Mouse (Mus musculus): ENCODE results near the gene Twist1. TPM values are rescaled to one million over a fixed set of nuclear protein-coding genes. Genes with fewer than 3 reads are reported as not detected.

The Twist1 gene
- total and polyA plus RNA-seq, 3 experiments, result not detected

DNA sequence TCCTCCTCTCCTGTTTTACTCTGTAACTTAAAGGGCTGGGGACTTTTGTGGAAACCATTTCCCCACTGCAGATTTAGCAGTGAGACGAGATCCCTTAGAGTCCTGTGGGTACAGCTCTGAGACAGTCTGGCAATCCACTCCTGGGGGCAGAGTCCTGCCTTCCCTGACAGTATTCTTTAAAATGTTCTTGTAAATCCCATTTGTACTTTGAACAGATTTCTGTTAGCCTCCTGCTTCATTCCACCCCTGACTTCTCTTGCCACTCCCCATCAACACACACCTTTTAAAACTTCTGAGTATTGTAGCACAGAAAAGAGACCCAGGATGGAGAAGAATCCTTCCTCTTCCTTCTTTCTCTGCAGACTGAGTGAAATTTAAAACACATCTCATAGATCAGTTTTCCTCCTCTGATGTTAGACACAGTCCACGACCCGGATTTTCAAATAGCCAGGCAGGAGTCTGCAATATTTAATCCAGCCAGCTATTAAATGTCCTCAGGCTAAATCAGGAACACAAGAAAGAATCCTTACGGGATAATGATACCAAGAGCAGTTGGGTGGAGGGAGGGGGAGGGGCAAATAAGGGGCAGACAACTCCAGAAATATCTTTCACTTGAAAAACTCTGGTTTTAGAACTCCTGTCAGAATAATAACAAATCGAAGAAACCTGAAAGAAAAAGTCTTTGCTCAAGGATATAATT, 8.3 kb downstream of the Twist1 start:
- Histone ChIP-seq H3K36me3 (replicated peaks) (no peaks in the 10 kb centered on the region), H3K27me3 (ENCODE audit: insufficient read depth, low read length) (peaks cover 11% of the 10 kb centered on the region; the same call in 1 of the 2 replicates), H3K4me3 (ENCODE audit: low read depth, low read length) (no peak overlapping the region), H3K9me3 (replicated peaks) (peaks cover 37% of the 10 kb centered on the region), H3K4me1 (ENCODE audit: insufficient read depth, low read depth, low read length) (no peaks in the 10 kb centered on the region)
- no peak for DNase-seq (ENCODE audit: low spot score)
- TF ChIP-seq GATA2 (IDR thresholded peaks at IDR 0.05; ENCODE audit: borderline replicate concordance, low read depth, low read length) (no peak), POLR2AphosphoS5 (IDR thresholded peaks at IDR 0.05; ENCODE audit: insufficient replicate concordance, low read depth, low read length) (no peak), TAL1 (conservative IDR thresholded peaks at IDR 0.05; ENCODE audit: low read depth, low read length) (no peak), CTCF (IDR thresholded peaks at IDR 0.05; ENCODE audit: low read depth, low read length) (no peak), GATA1 (IDR thresholded peaks at IDR 0.05; ENCODE audit: borderline replicate concordance, low read length) (no peak)
- no peak for ATAC-seq (ENCODE audit: extremely low read depth, insufficient number of reproducible peaks, low FRiP score, poor library complexity, severe bottlenecking)

DNA sequence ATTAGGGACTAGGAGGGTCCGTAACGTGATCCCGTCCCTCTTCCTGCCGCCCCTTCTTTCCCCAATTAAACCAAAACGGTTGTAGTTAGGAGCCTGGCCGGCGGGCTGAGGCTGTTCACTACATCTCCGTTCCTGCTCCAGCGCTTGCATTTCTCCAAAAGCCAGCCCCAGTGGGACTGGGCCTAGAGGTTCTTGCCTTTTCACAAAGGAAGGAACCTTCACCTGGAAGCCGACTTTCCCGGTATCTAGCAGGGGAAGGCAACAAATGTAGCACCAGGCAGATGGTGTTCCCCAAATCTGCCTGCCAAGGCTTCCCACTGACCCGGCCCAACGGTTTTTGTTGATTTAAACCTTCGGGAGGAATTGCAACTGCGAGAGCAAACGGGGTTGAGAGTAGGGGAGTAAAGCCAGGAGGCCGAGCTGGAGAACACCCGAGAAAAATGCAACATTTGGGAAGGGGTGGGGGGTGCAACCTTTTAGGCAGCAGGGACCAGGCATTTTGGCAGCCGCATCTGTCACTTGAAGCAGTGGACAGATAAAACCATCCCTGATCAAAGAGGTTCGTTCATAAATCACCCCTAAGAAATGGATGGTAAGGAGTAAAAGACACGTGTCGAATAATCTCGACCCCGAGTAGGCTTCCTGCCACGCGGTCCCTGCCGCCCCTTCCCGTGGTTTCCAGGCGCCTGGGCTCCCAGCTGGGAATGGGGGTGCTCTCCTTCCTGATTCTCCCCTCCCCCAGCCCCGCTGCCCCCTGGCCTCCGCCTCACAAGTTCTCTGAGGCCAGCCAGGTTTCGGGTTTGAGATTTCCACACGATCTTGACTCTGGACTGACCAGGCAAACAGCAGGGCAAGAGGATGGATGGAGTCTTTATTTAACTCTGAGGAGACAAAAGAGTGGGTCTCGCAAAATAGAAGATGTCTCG, 9.3 kb downstream of the Twist1 start:
- Histone ChIP-seq H3K27me3 (ENCODE audit: insufficient read depth, low read length) (peaks cover 11% of the 10 kb centered on the region; the same call in 1 of the 2 replicates), H3K4me3 (ENCODE audit: low read depth, low read length) (no peak overlapping the region), H3K9me3 (replicated peaks) (peaks cover 37% of the 10 kb centered on the region), H3K36me3 (replicated peaks) (no peaks in the 10 kb centered on the region), H3K4me1 (ENCODE audit: insufficient read depth, low read depth, low read length) (no peaks in the 10 kb centered on the region)
- TF ChIP-seq CTCF (IDR thresholded peaks at IDR 0.05; ENCODE audit: low read depth, low read length) (no peak), GATA2 (IDR thresholded peaks at IDR 0.05; ENCODE audit: borderline replicate concordance, low read depth, low read length) (no peak), POLR2AphosphoS5 (IDR thresholded peaks at IDR 0.05; ENCODE audit: insufficient replicate concordance, low read depth, low read length) (no peak), TAL1 (conservative IDR thresholded peaks at IDR 0.05; ENCODE audit: low read depth, low read length) (no peak), GATA1 (IDR thresholded peaks at IDR 0.05; ENCODE audit: borderline replicate concordance, low read length) (no peak)
- DNase-seq (ENCODE audit: low spot score) (no peak), ATAC-seq (ENCODE audit: extremely low read depth, insufficient number of reproducible peaks, low FRiP score, poor library complexity, severe bottlenecking) (no peak)

DNA sequence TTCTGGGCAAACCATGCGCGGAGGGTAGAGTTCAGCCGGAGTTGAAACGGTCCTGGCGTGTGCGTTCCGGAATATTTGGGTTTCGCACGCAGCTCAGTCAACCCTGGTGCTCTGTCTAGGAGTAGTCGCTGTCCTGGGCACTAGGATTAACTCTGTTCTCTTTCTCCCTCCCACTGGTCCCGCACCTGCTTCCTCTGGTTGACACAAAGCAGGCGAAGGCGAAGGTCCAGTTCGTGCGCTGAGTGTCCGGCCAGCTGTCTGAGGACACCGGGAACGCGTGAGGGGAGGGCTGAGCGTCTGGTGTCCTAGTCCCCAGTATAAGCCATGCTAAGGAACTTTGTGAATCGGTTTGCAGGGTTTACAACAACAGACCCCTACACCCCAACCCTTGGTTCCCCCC, 10.0 kb downstream of the Twist1 start:
- Histone ChIP-seq H3K9me3 (replicated peaks) (peaks cover 33% of the 10 kb centered on the region), H3K4me1 (ENCODE audit: insufficient read depth, low read depth, low read length) (no peaks in the 10 kb centered on the region), H3K4me3 (ENCODE audit: low read depth, low read length) (no peak overlapping the region), H3K27me3 (ENCODE audit: insufficient read depth, low read length) (peaks cover 11% of the 10 kb centered on the region; the same call in 1 of the 2 replicates), H3K36me3 (replicated peaks) (no peaks in the 10 kb centered on the region)
- TF ChIP-seq GATA1 (IDR thresholded peaks at IDR 0.05; ENCODE audit: borderline replicate concordance, low read length) (no peak), POLR2AphosphoS5 (IDR thresholded peaks at IDR 0.05; ENCODE audit: insufficient replicate concordance, low read depth, low read length) (no peak), TAL1 (conservative IDR thresholded peaks at IDR 0.05; ENCODE audit: low read depth, low read length) (no peak), GATA2 (IDR thresholded peaks at IDR 0.05; ENCODE audit: borderline replicate concordance, low read depth, low read length) (no peak), CTCF (IDR thresholded peaks at IDR 0.05; ENCODE audit: low read depth, low read length) (no peak)
- DNase-seq (ENCODE audit: low spot score) (no peak), ATAC-seq (ENCODE audit: extremely low read depth, insufficient number of reproducible peaks, low FRiP score, poor library complexity, severe bottlenecking) (no peak)

DNA sequence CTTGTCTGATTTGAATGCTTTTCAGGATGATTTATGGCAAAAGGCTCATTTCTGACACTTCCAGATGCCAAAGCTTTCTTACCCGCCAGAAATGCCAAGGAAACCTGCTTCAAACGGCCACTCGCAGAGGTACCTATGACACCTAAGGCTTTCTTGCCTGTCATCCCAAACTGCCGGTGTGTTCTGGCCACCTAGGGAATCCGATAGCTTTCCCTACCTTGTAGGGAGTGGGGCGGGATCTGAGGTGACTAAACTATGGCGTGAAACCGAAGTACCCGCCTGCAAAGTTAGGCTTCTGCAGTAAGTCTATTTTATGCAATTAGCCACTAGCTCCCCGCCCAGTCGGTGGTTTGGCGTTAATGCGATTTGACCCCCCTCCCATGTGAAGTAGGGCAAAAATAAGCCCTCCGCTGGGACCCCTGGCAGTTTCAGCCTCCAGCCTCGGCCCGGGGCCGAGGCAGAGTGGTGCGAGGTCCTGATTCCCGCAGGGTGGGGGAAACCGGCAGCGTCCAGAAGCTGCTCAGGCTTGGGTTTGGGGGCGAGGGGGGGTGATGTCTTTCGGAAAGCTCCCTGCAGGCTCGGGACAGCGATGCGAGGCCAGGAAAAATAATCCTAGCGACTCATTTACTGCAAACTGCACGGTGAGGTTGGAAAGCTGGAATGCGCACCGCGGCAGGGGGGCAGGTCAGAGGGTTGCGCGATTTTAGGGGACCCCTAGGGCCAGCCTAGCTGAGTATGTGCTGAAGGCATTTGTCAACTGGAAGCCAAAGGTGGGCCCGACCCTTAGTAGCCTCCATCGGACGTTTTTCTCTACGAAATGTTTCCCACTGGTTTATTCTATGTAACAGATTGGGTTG, 10.8 kb downstream of the Twist1 start:
- DNase-seq (ENCODE audit: low spot score), result no peak
- TF ChIP-seq CTCF (IDR thresholded peaks at IDR 0.05; ENCODE audit: low read depth, low read length), result no peak
- no peak for TF ChIP-seq GATA1 (IDR thresholded peaks at IDR 0.05; ENCODE audit: borderline replicate concordance, low read length)
- no peak for TF ChIP-seq POLR2AphosphoS5 (IDR thresholded peaks at IDR 0.05; ENCODE audit: insufficient replicate concordance, low read depth, low read length)
- TF ChIP-seq TAL1 (conservative IDR thresholded peaks at IDR 0.05; ENCODE audit: low read depth, low read length), result no peak
- no peak for TF ChIP-seq GATA2 (IDR thresholded peaks at IDR 0.05; ENCODE audit: borderline replicate concordance, low read depth, low read length)
- Histone ChIP-seq H3K4me1 (ENCODE audit: insufficient read depth, low read depth, low read length) (no peaks in the 10 kb centered on the region), H3K4me3 (ENCODE audit: low read depth, low read length) (no peak overlapping the region), H3K36me3 (replicated peaks) (no peaks in the 10 kb centered on the region), H3K9me3 (replicated peaks) (peaks cover 28% of the 10 kb centered on the region), H3K27me3 (ENCODE audit: insufficient read depth, low read length) (peaks cover 11% of the 10 kb centered on the region; the same call in 1 of the 2 replicates)
- ATAC-seq (ENCODE audit: extremely low read depth, insufficient number of reproducible peaks, low FRiP score, poor library complexity, severe bottlenecking), result no peak

DNA sequence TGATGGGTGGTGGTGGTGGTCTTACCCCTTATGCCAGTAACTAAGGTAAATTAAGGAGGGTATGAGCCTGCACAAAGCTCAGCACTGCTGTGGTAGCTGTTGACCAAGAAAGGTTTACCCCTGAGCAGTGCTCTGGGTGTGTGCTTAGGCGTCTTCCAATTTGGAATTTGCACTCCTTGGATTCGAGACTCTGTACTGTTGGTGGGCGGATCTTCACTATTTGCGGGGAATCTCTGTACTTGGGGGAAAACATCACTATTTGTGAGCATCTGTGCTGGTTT, 11.4 kb downstream of the Twist1 start:
- TF ChIP-seq CTCF (IDR thresholded peaks at IDR 0.05; ENCODE audit: low read depth, low read length), result no peak
- no peak for TF ChIP-seq GATA1 (IDR thresholded peaks at IDR 0.05; ENCODE audit: borderline replicate concordance, low read length)
- no peak for TF ChIP-seq POLR2AphosphoS5 (IDR thresholded peaks at IDR 0.05; ENCODE audit: insufficient replicate concordance, low read depth, low read length)
- TF ChIP-seq GATA2 (IDR thresholded peaks at IDR 0.05; ENCODE audit: borderline replicate concordance, low read depth, low read length), result no peak
- no peak for TF ChIP-seq TAL1 (conservative IDR thresholded peaks at IDR 0.05; ENCODE audit: low read depth, low read length)
- Histone ChIP-seq H3K36me3 (replicated peaks) (no peaks in the 10 kb centered on the region), H3K27me3 (ENCODE audit: insufficient read depth, low read length) (peaks cover 11% of the 10 kb centered on the region; the same call in 1 of the 2 replicates), H3K4me3 (ENCODE audit: low read depth, low read length) (no peak overlapping the region), H3K4me1 (ENCODE audit: insufficient read depth, low read depth, low read length) (no peaks in the 10 kb centered on the region), H3K9me3 (replicated peaks) (peaks cover 26% of the 10 kb centered on the region)
- DNase-seq (ENCODE audit: low spot score) (no peak), ATAC-seq (ENCODE audit: extremely low read depth, insufficient number of reproducible peaks, low FRiP score, poor library complexity, severe bottlenecking) (no peak)
